Mouse (Mus musculus) lung, postnatal 4 days (tissue): ENCODE results near the gene Emc1.
A peak's percentile ranks its signal among the peaks of the same experiment; 100 is the strongest.
"Not testable (repeated sequence)": the region's sequence is repeated elsewhere in the genome, so short reads cannot be mapped to it uniquely, and the experiment has no call there.

ENCODE experiments used
- DNase-seq, 2 experiments: peaks; one replicate each; pipeline ENCODE4 v3.0.0; 2021

Emc1 gene

GRCm38 (mm10) chr4:139360761-139361548 lies 8.6 kb downstream of the Emc1 start:
- no peak for DNase-seq

GRCm38 (mm10) chr4:139367336-139367735 lies 14.9 kb downstream of the Emc1 start:
- DNase-seq = no peak

- no peak for DNase-seq
These were observed 15.7 kb downstream of the Emc1 start for GRCm38 (mm10) chr4:139368038-139368437.

- no peak for DNase-seq
These were observed 20.7 kb downstream of the Emc1 start for GRCm38 (mm10) chr4:139373130-139373529.

- DNase-seq = no peak
These were observed 21.1 kb downstream of the Emc1 start for GRCm38 (mm10) chr4:139373531-139373930.

GRCm38 (mm10) chr4:139379719-139380118 lies 27.3 kb downstream of the Emc1 start:
- no peak for DNase-seq

GRCm38 (mm10) chr4:139380207-139380748 lies 27.9 kb downstream of the Emc1 start:
- DNase-seq = peak; percentile 100

- DNase-seq = peak in 1 of 2 experiments; percentile 38
These were observed 28.5 kb downstream of the Emc1 start for GRCm38 (mm10) chr4:139380775-139381451.

- no peak for DNase-seq
These were observed 29.1 kb downstream of the Emc1 start for GRCm38 (mm10) chr4:139381452-139381845.

- no peak for DNase-seq
These were observed 29.8 kb downstream of the Emc1 start for GRCm38 (mm10) chr4:139382231-139382630.

GRCm38 (mm10) chr4:139385841-139386240 lies 33.5 kb downstream of the Emc1 start:
- DNase-seq = not testable (repeated sequence)

GRCm38 (mm10) chr4:139386869-139387319 lies 34.5 kb downstream of the Emc1 start:
- peak; percentile 79 to 80 for DNase-seq

GRCm38 (mm10) chr4:139389557-139389956 lies 37.2 kb downstream of the Emc1 start:
- no peak for DNase-seq

- DNase-seq = peak in 1 of 2 experiments; percentile 8
These were observed 43.0 kb downstream of the Emc1 start for GRCm38 (mm10) chr4:139395431-139395830.

- DNase-seq = no peak
These were observed 48.1 kb downstream of the Emc1 start for GRCm38 (mm10) chr4:139400487-139400886.

- DNase-seq = no peak
These were observed 50.8 kb downstream of the Emc1 start for GRCm38 (mm10) chr4:139403214-139403613.

- no peak for DNase-seq
These were observed 59.0 kb downstream of the Emc1 start for GRCm38 (mm10) chr4:139411351-139411750.

GRCm38 (mm10) chr4:139417868-139418267 lies 65.5 kb downstream of the Emc1 start:
- DNase-seq = no peak

- no peak for DNase-seq
These were observed 69.2 kb downstream of the Emc1 start for GRCm38 (mm10) chr4:139421621-139422020.

- DNase-seq = no peak
These were observed 70.0 kb downstream of the Emc1 start for GRCm38 (mm10) chr4:139422409-139422808.

GRCm38 (mm10) chr4:139423270-139423669 lies 70.9 kb downstream of the Emc1 start:
- DNase-seq = no peak
